Mouse (Mus musculus): ENCODE data around the gene Myh7. TPM values are rescaled to one million over a fixed set of nuclear protein-coding genes. Genes with fewer than 3 reads are reported as not detected.
"Not testable (repeated sequence)": the region's sequence is repeated elsewhere in the genome, so short reads cannot be mapped to it uniquely, and the experiment has no call there.

Gene Myh7
- polyA plus RNA-seq, 1 experiment from 2014 or later: 6.5 TPM

- no peaks in the 10 kb centered on the region for H3K4me1 ChIP-seq
- no peak overlapping the region for H3K9ac ChIP-seq (replicated peaks)
- H3K27me3 ChIP-seq: no peaks in the 10 kb centered on the region
- no peak for ATAC-seq (replicated peaks)
- 89% methylated on average over 13 of the region's 13 CpGs for WGBS
- no peaks in the 10 kb centered on the region for H3K9me3 ChIP-seq
- no peaks in the 10 kb centered on the region for H3K36me3 ChIP-seq
- no peak overlapping the region for H3K4me2 ChIP-seq (replicated peaks)
- H3K4me3 ChIP-seq: no peak overlapping the region
- no peak overlapping the region for H3K27ac ChIP-seq (replicated peaks)
These were observed 5.5 kb downstream of the Myh7 start for GRCm38 (mm10) chr14:54988882-54989281.

- not testable (repeated sequence) for H3K4me2 ChIP-seq (replicated peaks); H3K27me3 ChIP-seq; H3K4me1 ChIP-seq; ATAC-seq (replicated peaks); H3K4me3 ChIP-seq; H3K27ac ChIP-seq (replicated peaks); H3K9me3 ChIP-seq; H3K36me3 ChIP-seq; H3K9ac ChIP-seq (replicated peaks)
- WGBS: 93% methylated on average over 9 of the region's 9 CpGs
These were observed 6.0 kb downstream of the Myh7 start for GRCm38 (mm10) chr14:54988350-54988874.

DNA sequence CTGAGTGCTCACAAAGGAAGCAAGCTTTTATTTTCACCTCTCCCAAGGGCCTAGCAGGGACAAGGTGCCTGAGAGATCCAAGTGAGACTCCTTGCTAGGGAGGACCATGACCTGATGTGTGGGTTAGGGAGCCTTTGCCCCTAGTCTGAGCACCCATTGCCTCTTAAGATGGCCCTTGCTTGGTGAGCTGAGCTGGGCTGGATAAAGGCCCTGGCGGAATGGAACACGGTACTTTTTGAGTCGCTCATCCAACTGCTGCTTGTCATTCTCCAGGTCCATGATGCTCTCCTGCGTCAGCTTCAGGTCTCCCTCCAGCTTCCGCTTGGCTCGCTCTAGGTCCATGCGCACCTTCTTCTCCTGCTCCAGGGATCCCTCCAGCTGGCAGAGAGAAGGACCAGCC, 12.5 kb downstream of the Myh7 start:
- H3K27me3 ChIP-seq: no peaks in the 10 kb centered on the region
- no peak overlapping the region for H3K9ac ChIP-seq (replicated peaks)
- ATAC-seq (replicated peaks): no peak
- 97% methylated on average over 7 of the region's 7 CpGs for WGBS
- H3K4me1 ChIP-seq: no peaks in the 10 kb centered on the region
- no peak overlapping the region for H3K4me3 ChIP-seq
- H3K36me3 ChIP-seq: no peaks in the 10 kb centered on the region
- H3K4me2 ChIP-seq (replicated peaks): no peak overlapping the region
- no peaks in the 10 kb centered on the region for H3K9me3 ChIP-seq
- no peak overlapping the region for H3K27ac ChIP-seq (replicated peaks)

DNA sequence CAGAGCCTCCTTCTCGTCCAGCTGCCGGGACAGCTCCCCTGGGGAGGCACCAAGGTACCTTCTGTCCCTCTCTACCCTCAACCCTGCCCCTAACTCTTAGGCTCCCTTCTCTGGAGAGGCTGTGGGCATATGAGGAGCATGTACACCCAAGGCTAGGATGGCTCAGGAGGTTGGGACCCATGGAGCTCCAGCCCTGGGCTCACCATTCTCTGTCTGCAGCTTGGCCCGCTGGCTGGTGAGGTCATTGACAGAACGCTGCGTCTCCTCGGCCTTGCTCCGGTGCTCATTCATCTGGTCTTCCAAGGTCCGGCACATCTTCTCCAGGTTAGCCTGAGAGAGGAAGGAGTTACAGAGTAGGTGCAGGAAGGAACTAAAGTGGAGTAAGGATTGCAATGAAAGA, 15.8 kb downstream of the Myh7 start:
- Histone ChIP-seq H3K4me1 (peaks cover 10% of the 10 kb centered on the region), H3K36me3 (no peaks in the 10 kb centered on the region), H3K4me3 (no peak overlapping the region), H3K9me3 (no peaks in the 10 kb centered on the region), H3K9ac (replicated peaks) (no peak overlapping the region), H3K27me3 (no peaks in the 10 kb centered on the region), H3K4me2 (replicated peaks) (no peak overlapping the region), H3K27ac (replicated peaks) (no peak overlapping the region)
- WGBS: 93% methylated on average over 8 of the region's 8 CpGs
- ATAC-seq (replicated peaks): no peak

- H3K4me1 ChIP-seq: peaks cover 10% of the 10 kb centered on the region
- H3K4me3 ChIP-seq: no peak within 1 kb of the TSS
- no peak for ATAC-seq (replicated peaks)
- no peaks in the 10 kb centered on the region for H3K27me3 ChIP-seq
- no peaks in the 10 kb centered on the region for H3K36me3 ChIP-seq
- no peaks in the 10 kb centered on the region for H3K9me3 ChIP-seq
- H3K4me2 ChIP-seq (replicated peaks): no peak within 1 kb of the TSS
- no peak within 1 kb of the TSS for H3K27ac ChIP-seq (replicated peaks)
- WGBS: 75% methylated on average over 1 of the region's 1 CpGs
- H3K9ac ChIP-seq (replicated peaks): no peak within 1 kb of the TSS
These were observed 17.8 kb downstream of the Myh7 start, which contains the start of gene Gm17428 for GRCm38 (mm10) chr14:54976633-54977032. Gm17428 (plus strand) TSS chr14:54976933.

DNA sequence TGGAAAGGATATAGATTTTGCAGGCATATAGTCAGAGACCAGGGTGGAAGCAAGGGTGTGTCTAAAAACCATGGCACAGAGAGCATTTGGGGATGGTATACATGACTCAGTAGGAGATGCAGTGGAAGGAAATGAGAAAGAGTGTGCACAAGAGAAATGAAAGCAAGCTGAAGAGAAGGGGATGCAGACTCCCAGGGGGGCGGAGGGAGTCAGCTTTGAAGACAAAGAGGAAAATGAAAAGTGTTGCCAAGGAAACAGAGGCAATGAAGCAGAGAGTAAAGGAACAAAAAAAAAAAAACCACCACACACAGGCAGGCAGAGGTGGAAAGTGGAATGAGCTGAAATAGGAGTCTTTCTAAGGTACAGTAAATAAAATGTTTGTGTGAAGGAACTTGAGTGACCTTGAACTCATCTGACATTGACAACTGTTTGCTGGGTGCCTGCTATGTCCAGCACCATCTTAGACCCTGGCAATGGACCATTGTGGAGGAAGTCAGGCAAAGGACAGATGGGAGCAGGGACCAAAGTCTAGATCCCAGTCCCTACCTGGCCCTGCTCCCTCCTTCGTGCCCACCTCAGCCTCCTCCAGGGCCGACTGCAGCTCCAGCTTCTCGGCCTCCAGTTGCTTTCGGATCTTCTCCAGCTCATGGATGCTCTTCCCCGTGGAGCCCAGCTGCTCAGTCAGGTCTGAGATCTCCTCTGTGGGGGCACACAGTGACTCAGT, 20.2 kb downstream of the Myh7 start:
- Histone ChIP-seq H3K27me3 (no peaks in the 10 kb centered on the region), H3K27ac (replicated peaks) (peak overlapping the region; percentile 79), H3K36me3 (no peaks in the 10 kb centered on the region), H3K9me3 (no peaks in the 10 kb centered on the region), H3K4me2 (replicated peaks) (no peak overlapping the region), H3K4me1 (peaks cover 10% of the 10 kb centered on the region), H3K4me3 (no peak overlapping the region), H3K9ac (replicated peaks) (0 out of 2 replicates have a peak overlapping the region, but pooled peaks have one; percentile 1)
- peak; percentile 42; the same call in 1 of the 2 replicates for ATAC-seq (replicated peaks)
- WGBS: 67% methylated on average over 6 of the region's 6 CpGs

GRCm38 (mm10) chr14:54972786-54973185, 21.6 kb downstream of the Myh7 start:
- not testable (repeated sequence) for H3K9me3 ChIP-seq; H3K36me3 ChIP-seq; H3K4me2 ChIP-seq (replicated peaks); H3K4me1 ChIP-seq; H3K9ac ChIP-seq (replicated peaks); H3K27me3 ChIP-seq; H3K4me3 ChIP-seq; ATAC-seq (replicated peaks)
- H3K27ac ChIP-seq (replicated peaks): 0 out of 2 replicates have a peak overlapping the region, but pooled peaks have one; percentile 79
- 96% methylated on average over 11 of the region's 11 CpGs for WGBS

DNA sequence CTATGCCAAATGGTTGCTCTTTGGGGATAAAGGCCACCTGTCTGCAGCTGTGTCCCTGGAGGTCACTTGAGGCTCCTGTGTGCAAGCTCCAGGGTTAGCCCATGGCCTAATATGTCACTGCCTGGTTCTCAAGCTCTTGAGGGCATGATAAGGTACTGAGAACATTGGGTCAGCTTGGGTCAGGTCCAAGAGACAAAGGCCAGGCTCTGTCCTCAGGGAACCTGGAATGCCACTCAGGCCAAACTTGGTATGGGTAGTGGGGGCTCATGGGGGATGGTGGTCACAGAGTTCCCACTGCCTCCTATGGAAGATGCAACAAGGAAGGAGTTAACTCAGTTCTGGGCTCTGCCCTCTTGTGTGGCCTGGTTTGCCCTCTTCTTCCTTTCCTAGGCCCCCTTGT, 26.1 kb downstream of the Myh7 start:
- H3K4me2 ChIP-seq (replicated peaks): no peak overlapping the region
- no peak overlapping the region for H3K9ac ChIP-seq (replicated peaks)
- no peak overlapping the region for H3K27ac ChIP-seq (replicated peaks)
- ATAC-seq (replicated peaks): no peak
- no peak overlapping the region for H3K4me3 ChIP-seq
- H3K9me3 ChIP-seq: no peaks in the 10 kb centered on the region
- no peaks in the 10 kb centered on the region for H3K36me3 ChIP-seq
- no peaks in the 10 kb centered on the region for H3K4me1 ChIP-seq
- H3K27me3 ChIP-seq: no peaks in the 10 kb centered on the region

- ATAC-seq (replicated peaks): no peak
- Histone ChIP-seq H3K27me3 (no peaks in the 10 kb centered on the region), H3K36me3 (no peaks in the 10 kb centered on the region), H3K4me3 (no peak overlapping the region), H3K4me1 (no peaks in the 10 kb centered on the region), H3K4me2 (replicated peaks) (no peak overlapping the region), H3K9me3 (no peaks in the 10 kb centered on the region), H3K27ac (replicated peaks) (no peak overlapping the region), H3K9ac (replicated peaks) (no peak overlapping the region)
- 92% methylated on average over 3 of the region's 3 CpGs for WGBS
These were observed 26.6 kb downstream of the Myh7 start for GRCm38 (mm10) chr14:54967874-54968273.

GRCm38 (mm10) chr14:54966320-54966977, 28.0 kb downstream of the Myh7 start, which contains the start of gene Myh6:
Myh6 (minus strand) TSS chr14:54966927.
- WGBS: 78% methylated on average over 7 of the region's 7 CpGs
- H3K27me3 ChIP-seq: no peaks in the 10 kb centered on the region
- no peak within 1 kb of the TSS for H3K27ac ChIP-seq (replicated peaks)
- H3K4me1 ChIP-seq: no peaks in the 10 kb centered on the region
- no peak within 1 kb of the TSS for H3K4me2 ChIP-seq (replicated peaks)
- H3K36me3 ChIP-seq: no peaks in the 10 kb centered on the region
- H3K4me3 ChIP-seq: no peak within 1 kb of the TSS
- H3K9ac ChIP-seq (replicated peaks): no peak within 1 kb of the TSS
- no peak for ATAC-seq (replicated peaks)
- H3K9me3 ChIP-seq: no peaks in the 10 kb centered on the region

DNA sequence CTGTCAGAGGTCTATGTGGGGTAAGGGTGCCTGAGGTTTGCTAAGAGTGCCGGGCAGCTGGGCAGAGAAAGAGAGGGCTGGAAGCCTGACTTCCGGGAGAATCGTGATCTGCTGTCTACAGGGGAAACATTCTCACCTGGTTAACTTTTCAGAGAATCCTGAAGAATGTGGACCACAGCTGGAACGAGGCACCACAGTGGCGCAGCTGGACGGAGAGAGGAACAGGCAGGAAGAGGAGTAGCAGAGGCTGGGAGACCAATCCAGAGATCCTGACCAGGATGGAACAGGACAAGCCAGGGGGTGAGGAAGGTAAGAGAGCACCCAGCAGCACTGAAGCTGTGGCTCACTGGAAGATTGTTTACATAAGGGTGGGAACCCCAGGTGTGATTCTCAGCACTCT, 28.8 kb downstream of the Myh7 start:
- Histone ChIP-seq H3K36me3 (no peaks in the 10 kb centered on the region), H3K27me3 (no peaks in the 10 kb centered on the region), H3K4me2 (replicated peaks) (no peak overlapping the region), H3K27ac (replicated peaks) (no peak overlapping the region), H3K4me3 (no peak overlapping the region), H3K4me1 (no peaks in the 10 kb centered on the region), H3K9me3 (no peaks in the 10 kb centered on the region), H3K9ac (replicated peaks) (no peak overlapping the region)
- WGBS: 82% methylated on average over 6 of the region's 6 CpGs
- ATAC-seq (replicated peaks): no peak

GRCm38 (mm10) chr14:54965044-54965443, 29.4 kb downstream of the Myh7 start:
- Histone ChIP-seq H3K9me3 (no peaks in the 10 kb centered on the region), H3K4me1 (no peaks in the 10 kb centered on the region), H3K27ac (replicated peaks) (no peak overlapping the region), H3K9ac (replicated peaks) (no peak overlapping the region), H3K27me3 (no peaks in the 10 kb centered on the region), H3K4me2 (replicated peaks) (no peak overlapping the region), H3K36me3 (no peaks in the 10 kb centered on the region), H3K4me3 (no peak overlapping the region)
- 86% methylated on average over 15 of the region's 15 CpGs for WGBS
- no peak for ATAC-seq (replicated peaks)
